Mouse (Mus musculus) heart, postnatal 0 days (tissue): ENCODE measurements around the gene Dgkq.

Experiments
- CTCF ChIP-seq: IDR thresholded peaks from 2 replicates; pipeline ENCODE4 v1.5.1; 2016; ENCODE audit warnings: antibody characterized with exemption, control low read depth, low read depth
- EP300 ChIP-seq: IDR thresholded peaks from 2 replicates; pipeline ENCODE4 v1.6.1; 2016; ENCODE audit warnings: antibody characterized with exemption, low read depth

DNA sequence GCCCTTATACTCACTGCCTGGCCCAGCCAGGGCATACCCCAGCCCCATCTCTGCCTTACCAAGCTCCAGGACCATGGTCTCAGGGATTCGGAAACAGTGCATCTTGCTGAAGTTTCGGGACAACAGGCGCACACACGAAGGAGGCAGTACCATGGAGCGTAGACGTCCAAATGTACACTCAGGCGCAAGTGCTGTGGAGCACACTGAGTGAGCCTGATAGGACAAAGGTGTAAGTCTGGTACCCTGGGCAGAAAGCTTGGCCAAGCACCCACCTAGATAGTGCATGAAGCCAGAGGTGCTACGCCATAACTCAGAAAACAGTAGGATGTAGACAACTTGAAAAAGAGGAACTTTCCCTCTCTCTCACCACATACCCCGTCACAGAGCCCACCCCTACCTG lies 14.1 kb downstream of the Dgkq start:
- no peak for TF ChIP-seq EP300
- no peak for TF ChIP-seq CTCF
